Mouse (Mus musculus) small intestine, adult 2 months (tissue): ENCODE data around the gene Pold1.

ENCODE experiments used
- CTCF ChIP-seq: fragments of 200-500 bp; IDR thresholded peaks from 2 replicates; pipeline ENCODE4 v1.5.1; 2012; ENCODE audit warnings: low read depth, mild to moderate bottlenecking, control low read depth, inconsistent platforms, low read length, moderate library complexity, mixed read lengths; ENCODE audit not compliant: insufficient replicate concordance, insufficient read length; ENCODE audit errors: extremely low read depth
- POLR2A ChIP-seq: fragments of 200-500 bp; IDR thresholded peaks from 2 replicates; pipeline ENCODE4 v1.6.1; 2012; ENCODE audit warnings: low read depth, mild to moderate bottlenecking, control low read depth, inconsistent platforms, low read length, moderate library complexity

DNA sequence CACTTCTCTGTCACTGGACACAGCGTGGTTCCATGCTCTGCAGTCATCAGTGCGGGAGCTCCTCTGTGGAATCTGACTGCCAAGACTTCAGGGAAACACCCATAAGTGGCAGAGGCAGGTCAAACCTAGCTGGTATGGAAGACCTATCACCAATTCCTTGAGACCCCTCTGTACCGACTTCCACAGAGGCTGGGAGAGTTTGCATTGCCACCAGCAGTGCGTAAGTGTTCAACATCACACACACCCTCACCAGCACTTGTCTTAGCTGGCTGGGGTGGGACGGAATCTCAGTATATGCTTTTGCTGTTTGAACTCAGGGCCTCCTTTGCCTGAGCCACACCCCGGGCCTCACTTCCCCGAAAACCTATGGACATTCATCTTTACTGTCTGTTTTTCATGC lies 60.7 kb downstream of the Pold1 start:
- TF ChIP-seq CTCF = no peak
- TF ChIP-seq POLR2A = no peak
